Mouse (Mus musculus): ENCODE data around the gene Gm7544. TPM values are rescaled to one million over a fixed set of nuclear protein-coding genes. Genes with fewer than 3 reads are reported as not detected.
"Not testable (repeated sequence)": the region's sequence is repeated elsewhere in the genome, so short reads cannot be mapped to it uniquely, and the experiment has no call there.

Gm7544 gene
- polyA plus RNA-seq, 1 experiment = not detected

DNA sequence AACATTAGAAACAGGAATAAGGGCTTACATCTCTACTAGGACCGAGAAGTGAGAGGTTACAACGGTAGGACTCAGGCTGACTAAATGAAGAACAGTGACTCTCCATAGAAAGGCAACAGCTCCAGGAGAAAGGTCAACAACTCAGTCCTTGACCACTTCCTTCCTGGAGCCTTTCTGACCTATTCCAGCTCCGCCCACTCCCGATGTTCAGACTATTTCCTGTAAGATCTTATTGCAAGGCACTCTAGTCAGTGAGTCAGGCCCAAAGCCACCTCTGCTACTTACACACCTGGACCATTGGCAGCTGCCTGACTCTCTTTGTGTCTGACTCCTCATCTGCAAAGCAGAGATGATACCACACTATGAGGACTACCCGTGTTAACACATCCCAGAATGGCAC lies 19.9 kb upstream of the Gm7544 start:
- Histone ChIP-seq H3K4me3 (replicated peaks; ENCODE audit: control insufficient read depth, low read depth, low read length) (no peak overlapping the region), H3K27ac (ENCODE audit: control insufficient read depth, insufficient read depth, low read depth, low read length, poor library complexity) (no peak overlapping the region), H3K4me1 (ENCODE audit: control insufficient read depth, insufficient read depth, low read length) (no peaks in the 10 kb centered on the region)
- TF ChIP-seq CTCF (IDR thresholded peaks at IDR 0.05; ENCODE audit: control insufficient read depth, insufficient read depth, low read length) (no peak), POLR2A (IDR thresholded peaks at IDR 0.05; ENCODE audit: borderline replicate concordance, control insufficient read depth, low read depth, low read length) (no peak)
- 39% methylated on average over 5 of the region's 5 CpGs for WGBS

DNA sequence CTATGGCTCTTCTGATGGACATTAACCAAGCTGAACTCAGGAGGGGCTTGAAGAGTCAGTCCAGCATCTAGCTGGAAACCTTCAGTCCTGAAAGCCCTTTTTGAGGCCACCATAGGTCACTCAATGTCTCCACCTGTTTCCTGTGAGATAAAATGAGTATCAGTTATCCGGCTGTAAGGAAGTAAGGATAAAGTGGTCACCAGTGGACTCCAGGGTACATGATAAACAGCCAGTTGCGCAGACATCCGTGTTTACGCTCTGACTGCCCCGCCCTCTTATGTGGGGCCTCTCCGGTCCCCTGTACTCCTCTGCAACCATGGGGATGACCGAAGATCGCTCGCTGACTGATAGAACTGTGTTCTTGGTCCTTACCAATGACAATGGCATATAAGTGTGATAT lies 18.5 kb upstream of the Gm7544 start:
- Histone ChIP-seq H3K4me1 (ENCODE audit: control insufficient read depth, insufficient read depth, low read length) (no peaks in the 10 kb centered on the region), H3K4me3 (replicated peaks; ENCODE audit: control insufficient read depth, low read depth, low read length) (no peak overlapping the region), H3K27ac (ENCODE audit: control insufficient read depth, insufficient read depth, low read depth, low read length, poor library complexity) (no peak overlapping the region)
- 52% methylated on average over 9 of the region's 9 CpGs for WGBS
- TF ChIP-seq CTCF (IDR thresholded peaks at IDR 0.05; ENCODE audit: control insufficient read depth, insufficient read depth, low read length) = no peak

GRCm38 (mm10) chr1:82973901-82974300 lies 18.1 kb upstream of the Gm7544 start:
- Histone ChIP-seq H3K4me3 (replicated peaks; ENCODE audit: control insufficient read depth, low read depth, low read length) (no peak overlapping the region), H3K27ac (ENCODE audit: control insufficient read depth, insufficient read depth, low read depth, low read length, poor library complexity) (no peak overlapping the region), H3K4me1 (ENCODE audit: control insufficient read depth, insufficient read depth, low read length) (no peaks in the 10 kb centered on the region)
- TF ChIP-seq CTCF (IDR thresholded peaks at IDR 0.05; ENCODE audit: control insufficient read depth, insufficient read depth, low read length) (no peak), POLR2A (IDR thresholded peaks at IDR 0.05; ENCODE audit: borderline replicate concordance, control insufficient read depth, low read depth, low read length) (no peak)
- WGBS = 48% methylated on average over 6 of the region's 6 CpGs

- H3K4me1 ChIP-seq (ENCODE audit: control insufficient read depth, insufficient read depth, low read length) = no peaks in the 10 kb centered on the region
- no peak for TF ChIP-seq CTCF (IDR thresholded peaks at IDR 0.05; ENCODE audit: control insufficient read depth, insufficient read depth, low read length)
- TF ChIP-seq POLR2A (IDR thresholded peaks at IDR 0.05; ENCODE audit: borderline replicate concordance, control insufficient read depth, low read depth, low read length) = no peak
- H3K27ac ChIP-seq (ENCODE audit: control insufficient read depth, insufficient read depth, low read depth, low read length, poor library complexity) = no peak overlapping the region
- WGBS = 73% methylated on average over 1 of the region's 1 CpGs
- no peak overlapping the region for H3K4me3 ChIP-seq (replicated peaks; ENCODE audit: control insufficient read depth, low read depth, low read length)
Measured at GRCm38 (mm10) chr1:82973244-82973643, 17.4 kb upstream of the Gm7544 start.

GRCm38 (mm10) chr1:82972046-82972445 lies 16.2 kb upstream of the Gm7544 start:
- Histone ChIP-seq H3K27ac (ENCODE audit: control insufficient read depth, insufficient read depth, low read depth, low read length, poor library complexity) (no peak overlapping the region), H3K4me3 (replicated peaks; ENCODE audit: control insufficient read depth, low read depth, low read length) (no peak overlapping the region), H3K4me1 (ENCODE audit: control insufficient read depth, insufficient read depth, low read length) (no peaks in the 10 kb centered on the region)
- WGBS = 50% methylated on average over 4 of the region's 4 CpGs
- no peak for TF ChIP-seq CTCF (IDR thresholded peaks at IDR 0.05; ENCODE audit: control insufficient read depth, insufficient read depth, low read length)
- TF ChIP-seq POLR2A (IDR thresholded peaks at IDR 0.05; ENCODE audit: borderline replicate concordance, control insufficient read depth, low read depth, low read length) = no peak

GRCm38 (mm10) chr1:82966413-82966812 lies 10.6 kb upstream of the Gm7544 start:
- H3K4me3 ChIP-seq (replicated peaks; ENCODE audit: control insufficient read depth, low read depth, low read length) = no peak overlapping the region
- TF ChIP-seq POLR2A (IDR thresholded peaks at IDR 0.05; ENCODE audit: borderline replicate concordance, control insufficient read depth, low read depth, low read length) (no peak), CTCF (IDR thresholded peaks at IDR 0.05; ENCODE audit: control insufficient read depth, insufficient read depth, low read length) (no peak)
- no peaks in the 10 kb centered on the region for H3K4me1 ChIP-seq (ENCODE audit: control insufficient read depth, insufficient read depth, low read length)
- no peak overlapping the region for H3K27ac ChIP-seq (ENCODE audit: control insufficient read depth, insufficient read depth, low read depth, low read length, poor library complexity)
- 71% methylated on average over 3 of the region's 3 CpGs for WGBS

DNA sequence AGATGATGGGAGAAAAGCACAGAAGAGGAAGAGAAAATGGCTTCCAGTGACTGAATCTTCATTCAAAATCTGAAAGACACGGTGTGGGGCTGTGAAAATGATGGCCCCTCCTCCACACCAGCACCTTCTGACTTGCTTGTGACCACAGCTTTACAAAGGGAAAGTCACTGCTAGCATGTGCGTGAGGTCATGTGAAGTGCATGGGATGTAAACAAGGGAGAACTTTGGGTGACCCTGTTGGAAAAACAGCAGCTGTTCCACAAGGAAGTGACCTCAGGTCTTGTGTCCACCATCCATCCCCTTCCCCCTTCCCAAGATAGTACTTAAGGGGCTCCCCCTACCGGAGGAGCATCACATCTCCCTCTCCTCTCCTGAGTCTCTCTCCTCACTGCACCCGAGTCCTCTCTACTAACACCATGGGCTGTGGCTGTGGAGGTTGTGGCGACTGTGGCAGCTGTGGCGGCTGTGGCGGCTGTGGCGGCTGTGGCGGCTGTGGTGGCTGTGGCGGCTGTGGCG lies 4.1 kb upstream of the Gm7544 start, which contains the start of gene Gm47955:
Gene Gm47955, plus strand, starts transcription at position 417 of the 516 bp plus-strand sequence.
- TF ChIP-seq CTCF (IDR thresholded peaks at IDR 0.05; ENCODE audit: control insufficient read depth, insufficient read depth, low read length) = no peak
- TF ChIP-seq POLR2A (IDR thresholded peaks at IDR 0.05; ENCODE audit: borderline replicate concordance, control insufficient read depth, low read depth, low read length) = no peak
- no peak within 1 kb of the TSS for H3K27ac ChIP-seq (ENCODE audit: control insufficient read depth, insufficient read depth, low read depth, low read length, poor library complexity)
- H3K4me3 ChIP-seq (replicated peaks; ENCODE audit: control insufficient read depth, low read depth, low read length) = no peak within 1 kb of the TSS
- 86% methylated on average over 11 of the region's 11 CpGs for WGBS
- no peaks in the 10 kb centered on the region for H3K4me1 ChIP-seq (ENCODE audit: control insufficient read depth, insufficient read depth, low read length)

GRCm38 (mm10) chr1:82948601-82949000 lies 7.2 kb downstream of the Gm7544 start:
- Histone ChIP-seq H3K27ac (ENCODE audit: control insufficient read depth, insufficient read depth, low read depth, low read length, poor library complexity) (no peak overlapping the region), H3K4me1 (ENCODE audit: control insufficient read depth, insufficient read depth, low read length) (no peaks in the 10 kb centered on the region), H3K4me3 (replicated peaks; ENCODE audit: control insufficient read depth, low read depth, low read length) (no peak overlapping the region)
- 86% methylated on average over 2 of the region's 2 CpGs for WGBS
- TF ChIP-seq POLR2A (IDR thresholded peaks at IDR 0.05; ENCODE audit: borderline replicate concordance, control insufficient read depth, low read depth, low read length) (no peak), CTCF (IDR thresholded peaks at IDR 0.05; ENCODE audit: control insufficient read depth, insufficient read depth, low read length) (no peak)

DNA sequence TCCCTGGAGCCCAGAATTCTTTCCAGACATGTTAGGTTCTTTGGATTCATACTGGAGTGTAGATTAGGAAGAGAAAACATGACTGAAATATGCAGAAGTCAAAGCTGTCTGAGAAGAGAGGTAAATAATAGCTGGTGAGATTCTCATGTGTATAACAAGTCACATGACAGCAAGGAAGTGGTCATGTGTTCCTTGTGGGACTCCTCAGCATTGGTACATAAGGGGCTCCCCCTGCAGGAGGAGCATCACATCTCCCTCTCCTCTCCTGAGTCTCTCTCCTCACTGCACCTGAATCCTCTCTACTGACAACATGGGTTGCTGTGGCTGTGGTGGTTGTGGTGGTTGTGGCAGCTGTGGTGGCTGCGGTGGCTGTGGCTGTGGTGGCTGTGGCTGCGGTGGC lies 9.8 kb downstream of the Gm7544 start:
- not testable (repeated sequence) for H3K4me1 ChIP-seq (ENCODE audit: control insufficient read depth, insufficient read depth, low read length); H3K4me3 ChIP-seq (replicated peaks; ENCODE audit: control insufficient read depth, low read depth, low read length); H3K27ac ChIP-seq (ENCODE audit: control insufficient read depth, insufficient read depth, low read depth, low read length, poor library complexity)
- 84% methylated on average over 2 of the region's 2 CpGs for WGBS

DNA sequence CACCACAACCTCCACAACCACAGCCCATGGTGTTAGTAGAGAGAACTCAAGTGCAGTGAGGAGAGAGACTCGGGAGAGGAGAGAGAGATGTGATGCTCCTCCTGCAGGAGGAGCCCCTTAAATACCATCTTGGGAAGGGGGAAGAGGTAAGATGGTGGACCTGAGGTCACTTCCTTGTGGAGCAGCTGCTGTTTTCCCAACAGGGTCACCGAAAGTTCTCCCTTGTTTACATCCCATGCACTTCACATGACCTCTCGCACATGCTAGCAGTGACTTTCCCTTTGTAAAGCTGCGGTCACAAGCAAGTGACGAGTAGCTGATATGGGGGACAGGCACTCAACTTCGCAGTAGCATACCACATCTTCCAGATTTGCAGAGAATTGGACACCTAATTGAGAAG lies 12.5 kb downstream of the Gm7544 start, which contains the start of gene A030003K21Rik:
Gene A030003K21Rik, minus strand, starts transcription at position 94 of the 400 bp plus-strand sequence.
- not testable (repeated sequence) for H3K27ac ChIP-seq (ENCODE audit: control insufficient read depth, insufficient read depth, low read depth, low read length, poor library complexity); H3K4me3 ChIP-seq (replicated peaks; ENCODE audit: control insufficient read depth, low read depth, low read length); H3K4me1 ChIP-seq (ENCODE audit: control insufficient read depth, insufficient read depth, low read length)
- WGBS = no CpG with 5 or more reads among the region's 6 CpGs

- WGBS = 68% methylated on average over 1 of the region's 2 CpGs
Measured at GRCm38 (mm10) chr1:82942505-82942904, 13.3 kb downstream of the Gm7544 start.

More at GRCm38 (mm10) chr1:82942505-82942904, 13.3 kb downstream of the Gm7544 start:
- H3K4me3 ChIP-seq (replicated peaks; ENCODE audit: control insufficient read depth, low read depth, low read length); H3K4me1 ChIP-seq (ENCODE audit: control insufficient read depth, insufficient read depth, low read length); H3K27ac ChIP-seq (ENCODE audit: control insufficient read depth, insufficient read depth, low read depth, low read length, poor library complexity): not testable (repeated sequence)

Measured in bone marrow, adult 2 months (tissue).